Mouse (Mus musculus) liver, adult 2 months (tissue): ENCODE data around the gene Map3k20.

Experiments used
- CTCF ChIP-seq: fragments of 200-500 bp; IDR thresholded peaks from 2 replicates; pipeline ENCODE4 v1.5.1; 2011; ENCODE audit warnings: low read depth, low read length, control low read depth
- POLR2A ChIP-seq: fragments of 200-500 bp; IDR thresholded peaks from 2 replicates; pipeline ENCODE4 v1.6.1; 2011; ENCODE audit warnings: low read length, control low read depth; ENCODE audit not compliant: insufficient read depth; ENCODE audit errors: extremely low read depth

DNA sequence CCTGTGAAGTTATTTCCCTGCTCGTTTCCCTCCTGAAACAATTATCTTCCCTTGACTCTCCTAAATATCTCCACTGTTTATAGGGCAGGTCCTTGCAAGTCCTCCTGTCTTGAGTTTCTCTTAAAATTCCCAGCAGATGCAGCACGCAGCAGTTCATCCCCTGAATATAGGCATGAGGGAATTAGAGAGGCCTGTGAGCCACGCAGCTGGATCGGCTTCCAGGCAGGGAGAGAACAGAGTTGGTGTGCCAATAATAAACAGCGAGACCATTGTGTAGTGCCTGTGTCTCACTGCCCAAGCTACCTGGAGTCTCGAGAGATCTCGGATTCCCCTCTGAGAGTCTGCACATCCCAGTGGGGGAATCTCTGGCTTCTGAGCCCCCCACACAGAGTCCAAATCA lies 45.4 kb upstream of the Map3k20 start:
- no peak for TF ChIP-seq POLR2A
- no peak for TF ChIP-seq CTCF
